Mouse (Mus musculus) ES-Bruce4 (cell line): ENCODE results near the gene Tmem265.

ENCODE experiments used
- CTCF ChIP-seq: IDR thresholded peaks from one replicate; pipeline ENCODE4 v1.8.1; 2011; ENCODE audit warnings: low read depth, low read length
- EP300 ChIP-seq: IDR thresholded peaks from 2 replicates; pipeline ENCODE4 v1.6.1; 2011; ENCODE audit warnings: low read depth, low read length; ENCODE audit not compliant: insufficient read depth
- POLR2A ChIP-seq: IDR thresholded peaks from one replicate; pipeline ENCODE4 v1.8.1; 2011; ENCODE audit warnings: low read length; ENCODE audit not compliant: insufficient read depth

GRCm38 (mm10) chr7:127541671-127542070, 19.5 kb upstream of the Tmem265 start:
- no peak for TF ChIP-seq CTCF
- TF ChIP-seq POLR2A, result no peak
- no peak for TF ChIP-seq EP300
